Mouse (Mus musculus) CD4-positive, CD25-positive, alpha-beta regulatory T cell, adult 2 months (primary cell): Measurements from ENCODE around the gene Srcap.
"Not testable (repeated sequence)": the region's sequence is repeated elsewhere in the genome, so short reads cannot be mapped to it uniquely, and the experiment has no call there.

Source experiments
- DNase-seq: peaks from one replicate; pipeline ENCODE4 v3.0.0-alpha.2; 2012; ENCODE audit warnings: low read depth, low spot score

Gene Srcap

GRCm38 (mm10) chr7:127511808-127512230 lies at the start of gene Srcap:
Gene Srcap (plus strand): TSS chr7:127511983.
- peak; percentile 99 for DNase-seq

DNA sequence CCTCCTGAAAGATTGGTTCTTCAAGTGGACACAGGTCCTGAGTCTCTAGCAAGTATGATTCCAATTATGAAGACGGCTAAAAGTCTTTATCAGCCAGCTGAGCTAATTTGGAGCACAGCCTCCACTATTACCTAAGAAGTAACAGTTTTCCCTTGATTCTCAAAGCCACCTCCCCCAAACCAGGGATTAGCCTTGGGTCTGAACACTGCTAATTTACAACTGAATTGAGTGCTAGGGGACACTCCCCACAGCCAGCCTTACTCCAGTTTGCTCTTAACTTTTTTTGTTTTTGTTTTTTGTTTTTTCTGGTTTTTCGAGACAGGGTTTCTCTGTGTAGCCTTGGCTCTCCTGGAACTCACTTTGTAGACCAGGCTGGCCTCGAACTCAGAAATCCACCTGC lies 46.6 kb upstream of the Srcap start:
- DNase-seq: no peak

GRCm38 (mm10) chr7:127465670-127466069 lies 46.1 kb upstream of the Srcap start:
- not testable (repeated sequence) for DNase-seq

GRCm38 (mm10) chr7:127466606-127467005 lies 45.2 kb upstream of the Srcap start:
- no peak for DNase-seq

DNA sequence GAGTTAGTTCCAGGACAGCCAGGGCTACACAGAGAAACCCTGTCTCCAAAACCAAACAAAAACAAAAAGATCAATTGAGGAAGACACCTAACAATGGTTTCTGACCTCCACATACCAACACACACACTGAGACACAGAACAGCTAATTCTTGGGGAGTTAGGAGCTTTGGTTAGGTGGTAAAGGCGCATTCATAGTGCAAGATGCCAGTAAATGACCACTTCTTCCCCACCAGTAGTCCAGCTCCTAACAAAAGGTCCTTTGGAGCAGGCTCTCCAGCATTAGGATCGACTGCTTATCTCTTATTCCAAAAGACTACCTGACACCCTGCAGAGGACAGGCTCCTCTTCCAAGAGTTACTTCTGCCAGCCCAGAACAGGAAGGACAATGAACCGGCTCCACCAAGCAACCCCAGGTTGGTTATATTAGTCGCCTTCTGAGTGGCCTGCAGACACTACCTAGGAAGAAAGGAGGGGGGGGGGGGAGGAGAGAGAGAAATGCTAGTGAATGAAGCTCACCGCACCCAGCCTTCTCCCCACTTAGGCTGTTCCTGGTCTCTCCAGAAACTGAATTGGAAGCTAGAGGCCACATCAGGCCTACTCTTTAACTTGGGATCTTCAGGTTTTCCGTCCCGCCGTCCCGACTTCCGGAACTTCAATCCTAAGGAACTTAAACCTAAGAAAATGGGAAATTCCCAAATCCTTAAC lies 41.6 kb upstream of the Srcap start:
- peak; percentile 29 for DNase-seq

DNA sequence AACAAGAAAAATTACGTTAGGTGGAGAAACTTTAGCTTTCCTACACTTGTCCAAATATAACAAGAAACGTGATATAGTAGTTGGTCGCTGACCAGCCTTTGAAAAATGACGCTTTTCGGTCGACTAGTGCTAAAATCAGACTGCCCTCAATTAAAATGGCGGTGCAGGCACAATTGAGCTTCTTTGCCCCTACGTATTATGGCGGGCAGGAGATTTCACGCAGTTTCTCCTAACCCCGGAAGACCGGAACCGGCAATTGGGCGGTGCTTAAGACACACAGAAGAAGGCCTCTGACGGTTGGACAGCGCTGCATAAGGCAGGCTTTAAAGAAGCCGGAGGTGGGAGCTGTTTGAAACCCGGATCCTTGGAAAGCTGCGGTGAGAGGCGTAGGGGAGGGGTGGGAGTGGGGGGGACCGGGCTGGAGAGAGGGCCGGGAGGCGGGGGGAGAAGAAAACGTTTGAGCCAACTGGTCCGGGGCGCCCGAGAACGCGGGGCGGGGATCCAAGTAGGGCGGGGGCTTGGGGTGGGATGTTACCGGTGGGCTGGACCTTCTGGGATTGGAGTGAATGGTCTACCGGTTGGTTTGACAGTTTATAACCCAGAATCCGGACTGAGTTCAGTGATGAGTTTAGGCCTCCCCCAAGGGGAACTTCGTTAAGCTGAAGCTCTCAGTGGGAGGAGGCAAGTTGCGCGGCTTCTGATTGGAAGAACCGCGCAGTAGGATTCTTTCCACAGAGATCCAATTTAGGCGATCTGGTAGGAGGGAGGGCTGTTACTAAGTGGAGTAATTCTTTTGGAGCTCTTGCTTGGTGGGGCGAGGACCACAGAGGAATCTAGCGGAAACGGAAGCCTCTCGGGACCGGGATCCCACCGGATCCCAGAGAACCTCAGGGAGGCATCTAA lies 40.8 kb upstream of the Srcap start:
- DNase-seq: peak; percentile 95

- DNase-seq: peak; percentile 47
These were observed 40.2 kb upstream of the Srcap start for GRCm38 (mm10) chr7:127471646-127472010.

DNA sequence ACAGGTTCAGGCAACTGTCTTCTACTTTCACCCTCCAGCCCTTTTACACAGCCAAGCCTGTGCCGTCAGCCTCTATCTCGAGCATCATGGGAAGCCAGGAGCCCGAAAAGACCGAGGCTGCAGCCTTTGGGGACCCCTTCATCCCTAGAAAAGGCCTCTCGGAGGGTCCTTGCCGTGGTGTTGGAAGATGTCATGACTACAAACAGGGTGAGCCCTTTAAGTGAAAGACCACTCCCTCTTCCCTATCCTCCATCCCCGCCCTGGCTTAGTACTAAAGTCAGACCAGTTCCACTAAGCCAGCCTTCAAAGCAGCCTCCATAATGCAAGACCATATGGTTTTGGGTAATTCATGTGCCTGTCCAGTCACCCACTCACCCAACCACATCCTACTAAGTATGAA lies 39.7 kb upstream of the Srcap start:
- DNase-seq: no peak

- DNase-seq: no peak
These were observed 38.1 kb upstream of the Srcap start for GRCm38 (mm10) chr7:127473705-127474104.

GRCm38 (mm10) chr7:127474378-127475070 lies 37.3 kb upstream of the Srcap start:
- no peak for DNase-seq

GRCm38 (mm10) chr7:127475186-127475740 lies 36.5 kb upstream of the Srcap start:
- DNase-seq: no peak

DNA sequence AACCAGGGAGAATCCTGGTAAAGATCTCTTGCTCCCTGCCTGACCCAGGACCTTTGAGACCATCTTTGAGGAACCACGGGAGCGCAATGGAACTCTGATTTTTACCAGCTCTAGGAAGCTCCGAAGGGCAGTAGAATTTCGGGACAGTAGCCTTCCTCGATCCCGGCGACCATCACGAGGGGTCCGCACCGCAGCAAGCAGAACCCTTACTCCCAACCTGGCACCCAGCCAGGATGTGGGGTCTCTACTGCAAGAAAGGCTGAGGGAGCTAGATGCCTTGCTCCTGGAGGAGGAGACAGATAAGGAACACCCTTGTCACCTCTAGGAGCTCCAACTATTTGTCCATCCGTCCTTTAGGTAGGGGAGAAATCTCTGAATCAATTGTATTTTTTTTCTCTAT lies 35.4 kb upstream of the Srcap start:
- DNase-seq: no peak

- DNase-seq: no peak
These were observed 34.9 kb upstream of the Srcap start for GRCm38 (mm10) chr7:127476855-127477254.

GRCm38 (mm10) chr7:127477687-127478634 lies 33.8 kb upstream of the Srcap start:
- peak; percentile 100 for DNase-seq

DNA sequence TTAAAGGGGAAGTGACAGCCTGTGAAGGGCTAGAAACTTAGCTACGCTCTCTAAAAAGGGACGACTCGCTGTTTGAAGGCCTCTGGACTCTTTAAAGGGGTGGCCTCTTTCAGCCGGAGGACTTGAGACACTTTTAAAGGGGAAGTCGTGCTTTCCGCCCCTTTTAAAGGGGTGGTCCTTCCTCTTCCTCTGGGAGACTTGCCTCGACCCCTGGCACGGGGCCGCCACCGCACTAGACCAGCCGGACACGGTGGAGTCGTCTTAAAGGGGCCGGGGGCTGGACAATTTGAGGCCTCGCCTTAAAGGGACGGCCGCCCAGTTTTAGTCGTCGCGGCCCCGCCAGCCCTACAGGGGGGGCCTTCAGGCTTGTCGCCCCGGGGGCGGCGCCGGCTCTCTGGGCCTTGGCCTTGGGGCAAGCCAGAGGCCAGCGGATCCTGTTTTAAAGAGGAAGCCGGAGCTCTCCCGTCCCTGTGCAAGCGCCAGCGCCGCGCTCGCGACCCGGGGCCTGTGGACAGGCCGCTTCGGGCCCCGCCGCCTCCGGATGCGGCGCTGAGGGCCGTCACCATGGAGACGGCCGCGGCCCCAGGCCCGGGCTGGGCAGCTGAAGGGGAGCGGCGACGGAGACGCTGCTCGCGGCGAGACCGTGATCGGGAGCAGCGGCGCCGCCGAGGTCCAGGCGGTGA lies 33.0 kb upstream of the Srcap start, which contains the start of gene Fbrs:
Fbrs (plus strand) TSS at position 565 of the 683 bp plus-strand sequence.
- DNase-seq: no peak

GRCm38 (mm10) chr7:127479318-127480225 lies 32.2 kb upstream of the Srcap start:
- DNase-seq: peak; percentile 35

GRCm38 (mm10) chr7:127480321-127480720 lies 31.5 kb upstream of the Srcap start:
- peak; percentile 86 for DNase-seq

DNA sequence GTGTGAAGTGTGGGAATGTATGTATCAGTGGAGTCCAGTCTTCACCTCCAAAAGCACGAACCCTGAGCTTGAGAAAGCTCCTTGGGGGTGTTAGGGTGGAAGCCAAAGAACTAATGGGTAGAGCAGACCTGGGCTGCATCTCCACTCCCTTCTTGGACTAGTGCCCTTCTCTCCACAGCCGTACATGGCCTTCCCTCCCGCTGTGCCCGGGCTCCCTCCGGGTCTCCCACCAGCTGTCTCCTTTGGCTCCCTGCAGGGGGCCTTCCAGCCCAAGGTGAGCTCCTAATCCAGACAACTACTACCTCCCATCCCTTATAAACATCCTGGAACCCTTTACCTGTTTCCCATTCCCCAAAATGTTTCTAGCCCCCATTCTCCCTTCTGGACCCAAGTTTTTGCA lies 26.4 kb upstream of the Srcap start:
- DNase-seq: no peak

DNA sequence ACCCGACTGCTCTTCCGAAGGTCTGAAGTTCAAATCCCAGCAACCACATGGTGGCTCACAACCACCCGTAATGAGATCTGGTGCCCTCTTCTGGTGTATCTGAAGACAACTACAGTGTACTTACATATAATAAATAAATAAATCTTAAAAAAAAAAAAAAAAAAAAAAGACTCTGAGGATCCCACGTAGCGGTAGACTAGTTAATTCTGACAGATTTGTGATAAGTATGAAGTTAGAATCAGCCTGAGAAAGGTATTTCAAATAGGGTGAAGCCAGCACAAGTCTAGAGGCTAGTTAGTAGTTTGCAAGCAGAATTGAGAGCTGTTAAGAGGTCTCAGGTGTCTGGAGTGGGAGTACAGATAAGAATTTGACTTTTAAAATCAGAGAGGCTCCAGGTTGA lies 23.4 kb upstream of the Srcap start:
- not testable (repeated sequence) for DNase-seq
